Mouse (Mus musculus) left cerebral cortex, postnatal 14 days (tissue): ENCODE measurements around the gene Gpr146. TPM values are rescaled to one million over a fixed set of nuclear protein-coding genes. Genes with fewer than 3 reads are reported as not detected.

Experiments used
- DNase-seq, 2 experiments: peaks; one replicate each; pipeline ENCODE4 v3.0.0; 2021 to 2022; ENCODE audit warnings: low spot score in 2 of 2, mixed read lengths in 1 of 2
- intact Hi-C: fragments of 180-260 bp; cut with DNase I; formaldehyde crosslinking; loops from one replicate; pipeline ENCODE4 v1.15.1; 2025
- total RNA-seq, 2 experiments: library from RNA; stranded (reverse); gene quantifications; 2 replicates each; pipeline ENCODE4 v1.2.3; 2021

The Gpr146 gene
- total RNA-seq, 2 experiments from 2014 or later, result 11.0 to 11.3 TPM

DNA sequence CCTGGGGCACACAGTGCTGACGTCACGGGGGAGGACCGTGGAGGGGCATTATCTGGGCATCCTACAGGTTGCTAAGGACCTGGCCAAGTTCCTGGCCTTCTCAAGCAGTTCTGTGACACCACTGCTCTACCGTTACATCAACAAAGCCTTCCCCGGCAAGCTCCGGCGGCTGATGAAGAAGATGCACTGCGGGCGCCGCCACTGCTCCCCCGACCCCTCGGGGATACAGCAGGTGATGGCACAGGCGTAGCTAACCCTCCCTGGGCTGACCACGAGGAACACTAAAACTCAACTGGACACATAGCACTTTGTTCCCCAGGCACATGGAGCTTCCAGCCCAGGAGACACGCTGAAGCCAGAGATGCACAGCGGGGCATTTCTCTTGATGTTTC, 15.7 kb downstream of the Gpr146 start:
- no peak for DNase-seq
- intact Hi-C loops, result no loop called here

DNA sequence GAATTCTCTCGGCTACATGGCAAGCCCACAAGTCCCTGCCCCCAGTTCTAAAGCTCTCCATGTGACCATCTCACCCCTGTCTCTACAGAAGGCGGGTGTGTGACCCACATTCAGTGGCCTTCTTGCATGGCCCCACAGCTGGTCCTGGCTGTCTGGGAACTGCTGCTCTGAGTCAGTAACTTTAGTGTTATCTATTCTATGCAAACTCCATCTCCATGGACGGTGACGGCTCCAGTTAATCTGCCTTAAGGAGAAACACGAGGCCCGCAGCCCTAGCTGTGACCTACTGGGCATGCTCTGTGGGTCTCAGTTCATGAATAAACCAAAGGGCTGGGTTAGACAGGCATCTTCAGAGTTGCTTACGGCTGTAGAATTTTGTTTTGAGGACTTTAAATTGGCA, 16.9 kb downstream of the Gpr146 start:
- intact Hi-C loops, result no loop called here
- DNase-seq, result no peak

GRCm38 (mm10) chr5:139395528-139395927, 18.0 kb downstream of the Gpr146 start:
- no peak for DNase-seq

GRCm38 (mm10) chr5:139397359-139397916, 19.9 kb downstream of the Gpr146 start:
- no peak for DNase-seq
- intact Hi-C loops, result no loop called here

More at GRCm38 (mm10) chr5:139395528-139395927, 18.0 kb downstream of the Gpr146 start:
- intact Hi-C loops, result no loop called here

DNA sequence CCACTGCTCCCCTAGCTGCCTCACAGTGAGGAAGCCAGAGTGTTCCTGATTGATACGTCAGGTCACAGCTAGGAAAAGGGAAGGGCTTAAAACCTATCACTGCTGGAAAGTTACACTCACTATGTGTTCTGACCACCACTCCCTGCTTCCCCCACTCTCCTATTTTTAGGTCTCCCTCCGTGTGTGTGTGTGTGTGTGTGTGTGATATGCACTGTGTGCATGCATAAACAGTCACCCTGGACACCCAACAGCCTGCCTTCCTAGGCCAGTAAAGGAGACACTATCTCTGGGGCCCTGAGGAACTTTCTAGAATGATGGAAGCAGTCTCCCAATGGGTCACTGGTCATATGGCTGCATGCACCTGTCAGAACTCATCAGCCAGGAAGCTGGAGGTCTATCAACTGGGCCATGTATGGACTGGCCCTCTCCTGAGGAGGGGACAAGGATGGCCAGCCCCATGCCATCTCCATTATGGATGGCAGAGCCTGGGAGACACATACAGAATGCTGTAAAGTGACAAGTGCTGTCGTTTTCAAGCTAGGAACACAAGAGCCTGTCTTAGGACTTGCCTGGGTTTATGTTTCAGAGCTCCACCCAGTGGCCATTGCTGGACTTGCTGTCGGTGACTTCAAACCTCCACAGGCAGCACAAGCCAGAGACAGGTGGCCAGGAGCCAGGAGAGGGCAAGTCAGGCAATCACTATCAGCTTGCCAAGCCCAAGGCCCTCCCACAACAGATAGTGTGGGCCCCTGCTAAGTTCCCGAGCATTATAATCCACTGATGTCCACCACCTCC, 20.7 kb downstream of the Gpr146 start:
- peak; percentile 93 to 97 for DNase-seq
- intact Hi-C loops, result loop anchor here (2.0 kb wide), 1 partner anchor 33 kb away; no protein-coding TSS in a partner anchor

DNA sequence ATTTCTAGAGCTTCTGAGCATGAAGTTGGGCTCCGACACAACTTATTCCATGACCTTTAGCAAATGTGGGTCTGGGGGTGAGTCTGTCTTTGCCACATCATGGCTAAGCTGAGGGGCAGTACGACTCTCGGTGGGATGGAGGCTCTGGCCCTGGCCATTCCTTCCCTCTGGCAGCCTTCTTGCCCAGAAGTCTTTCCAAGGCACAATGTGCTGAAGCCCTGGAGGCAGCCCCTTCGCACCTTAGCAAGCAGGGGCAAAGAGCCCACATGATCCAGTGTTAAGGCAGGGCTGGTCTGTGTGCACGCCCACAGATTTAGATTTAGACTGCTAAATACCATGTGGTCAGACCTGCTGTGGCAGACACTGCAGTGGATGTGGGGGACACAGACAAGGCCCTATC, 21.3 kb downstream of the Gpr146 start:
- intact Hi-C loops, result loop anchor here (2.0 kb wide), 1 partner anchor 34 kb away; no protein-coding TSS in a partner anchor
- no peak for DNase-seq

DNA sequence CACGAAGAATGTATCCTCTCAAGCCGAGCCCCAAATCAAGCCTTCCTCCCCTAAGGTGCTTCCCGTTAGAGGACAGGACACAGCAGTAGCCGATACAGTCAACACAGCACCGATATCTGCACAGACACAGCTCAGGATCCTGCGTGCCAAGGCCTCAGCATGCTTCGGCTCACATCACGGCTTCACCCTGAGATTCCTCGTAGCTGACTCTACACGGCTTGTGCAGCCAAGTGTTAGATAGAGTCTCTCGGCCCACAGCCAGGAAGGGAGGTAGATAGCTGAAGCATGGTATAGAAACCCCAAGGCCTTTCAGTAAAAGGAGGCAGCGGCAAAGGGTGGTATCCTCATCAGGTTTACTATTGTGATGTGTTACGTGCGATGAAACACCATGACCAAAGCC, 22.5 kb downstream of the Gpr146 start:
- DNase-seq, result no peak
- intact Hi-C loops, result loop anchor here (2.0 kb wide), 1 partner anchor 35 kb away; no protein-coding TSS in a partner anchor

- intact Hi-C loops, result no loop called here
- no peak for DNase-seq
These were observed 24.6 kb downstream of the Gpr146 start for GRCm38 (mm10) chr5:139402106-139402505.

DNA sequence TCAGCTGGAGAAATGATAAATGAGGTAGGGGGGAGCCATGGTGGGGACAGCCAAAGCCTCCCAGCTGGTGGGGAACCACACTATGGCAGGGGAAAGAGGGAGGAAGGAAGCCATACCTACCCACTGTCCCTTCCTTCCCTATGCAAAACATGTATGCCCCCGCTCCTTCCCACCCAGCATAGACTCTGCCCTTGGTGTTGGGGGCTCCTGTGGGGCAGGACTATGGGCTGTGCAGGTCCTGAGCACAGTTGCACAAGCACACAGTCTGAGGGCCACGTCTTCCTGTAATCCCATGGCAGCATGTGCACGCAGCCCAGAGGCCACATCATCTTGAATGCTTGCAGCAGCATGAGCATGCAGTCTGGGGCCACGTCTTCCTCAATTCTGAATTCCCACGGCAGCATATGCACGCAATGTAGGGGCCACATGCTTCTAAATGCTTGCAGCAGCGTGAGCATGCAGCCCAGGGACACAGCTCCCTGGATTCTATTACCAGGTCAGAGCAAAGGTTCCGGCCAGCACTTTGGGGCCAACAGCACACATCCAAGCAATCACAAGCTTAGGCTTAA, 26.3 kb downstream of the Gpr146 start:
- intact Hi-C loops, result no loop called here
- no peak for DNase-seq

DNA sequence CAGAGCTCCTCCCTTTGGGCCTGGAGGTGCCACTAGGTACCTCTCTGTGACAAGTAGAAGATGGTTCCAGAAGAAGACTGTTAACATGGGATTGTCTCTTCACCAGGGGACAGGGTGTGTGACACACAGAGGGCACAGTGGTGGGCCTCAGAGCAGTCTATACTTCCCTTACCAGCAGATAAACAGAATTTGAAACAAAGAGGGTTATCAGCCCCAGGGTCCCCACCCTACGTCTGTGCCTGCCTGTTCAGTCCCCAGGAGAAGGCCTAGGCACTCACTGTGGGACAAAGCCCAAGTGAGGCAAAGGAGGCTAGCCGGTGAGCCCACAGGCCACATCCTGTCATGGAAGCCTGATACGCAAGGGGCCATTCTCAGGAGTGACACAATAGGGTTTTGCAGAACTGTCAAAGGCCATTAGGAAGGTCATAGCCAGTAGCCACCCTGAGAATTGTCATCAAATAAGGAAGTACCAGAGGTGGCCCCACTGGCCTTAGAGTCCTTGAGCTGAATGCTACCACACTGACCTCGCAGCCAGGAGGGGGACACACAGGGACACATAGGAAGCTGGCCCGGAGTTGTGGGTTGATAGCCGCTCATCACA, 27.4 kb downstream of the Gpr146 start, which contains the start of gene C130050O18Rik:
Gene C130050O18Rik, plus strand, starts transcription at position 480 of the 601 bp plus-strand sequence.
- intact Hi-C loops, result no loop called here

DNA sequence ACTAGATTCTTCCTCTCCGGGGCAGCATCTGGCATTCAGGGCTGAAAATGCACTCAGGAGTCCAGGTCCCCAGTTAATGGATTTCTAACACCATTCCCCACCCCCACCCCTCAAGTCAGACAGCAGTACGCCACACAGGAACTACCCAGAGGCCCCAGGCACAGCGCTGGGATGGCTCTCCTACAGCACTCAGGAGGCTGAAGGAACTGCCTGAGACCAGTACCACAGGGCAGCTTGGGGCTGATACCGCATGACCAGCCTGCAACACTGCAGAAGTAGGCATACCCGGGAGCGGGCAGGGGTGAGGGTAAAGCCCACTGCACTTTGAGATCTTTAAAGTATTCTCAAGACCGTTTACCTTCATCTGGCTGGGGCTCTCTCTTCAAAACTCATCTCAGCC, 28.0 kb downstream of the Gpr146 start:
- intact Hi-C loops, result no loop called here
- no peak for DNase-seq

More for the DNA sequence above, 27.4 kb downstream of the Gpr146 start, which contains the start of gene C130050O18Rik:
- DNase-seq, result no peak

DNA sequence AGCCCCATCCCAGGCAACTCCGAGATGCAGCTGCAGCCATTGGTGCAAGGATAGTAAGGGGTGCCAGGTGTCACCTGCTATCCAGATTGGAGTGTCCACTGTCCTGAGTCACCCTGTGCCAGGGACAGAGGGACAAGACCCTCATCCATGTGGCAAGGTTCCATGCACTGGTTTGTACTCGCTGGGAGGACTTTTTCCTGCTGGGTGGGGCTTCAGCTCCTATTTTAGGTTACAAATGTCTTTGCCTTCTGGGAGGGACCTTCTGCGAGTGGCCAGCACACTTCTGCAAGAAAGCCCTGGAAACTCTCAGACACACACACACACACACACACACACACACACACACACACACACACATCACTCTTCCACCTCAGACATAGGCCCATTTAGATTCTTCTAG, 28.5 kb downstream of the Gpr146 start:
- DNase-seq, result no peak
- intact Hi-C loops, result no loop called here

DNA sequence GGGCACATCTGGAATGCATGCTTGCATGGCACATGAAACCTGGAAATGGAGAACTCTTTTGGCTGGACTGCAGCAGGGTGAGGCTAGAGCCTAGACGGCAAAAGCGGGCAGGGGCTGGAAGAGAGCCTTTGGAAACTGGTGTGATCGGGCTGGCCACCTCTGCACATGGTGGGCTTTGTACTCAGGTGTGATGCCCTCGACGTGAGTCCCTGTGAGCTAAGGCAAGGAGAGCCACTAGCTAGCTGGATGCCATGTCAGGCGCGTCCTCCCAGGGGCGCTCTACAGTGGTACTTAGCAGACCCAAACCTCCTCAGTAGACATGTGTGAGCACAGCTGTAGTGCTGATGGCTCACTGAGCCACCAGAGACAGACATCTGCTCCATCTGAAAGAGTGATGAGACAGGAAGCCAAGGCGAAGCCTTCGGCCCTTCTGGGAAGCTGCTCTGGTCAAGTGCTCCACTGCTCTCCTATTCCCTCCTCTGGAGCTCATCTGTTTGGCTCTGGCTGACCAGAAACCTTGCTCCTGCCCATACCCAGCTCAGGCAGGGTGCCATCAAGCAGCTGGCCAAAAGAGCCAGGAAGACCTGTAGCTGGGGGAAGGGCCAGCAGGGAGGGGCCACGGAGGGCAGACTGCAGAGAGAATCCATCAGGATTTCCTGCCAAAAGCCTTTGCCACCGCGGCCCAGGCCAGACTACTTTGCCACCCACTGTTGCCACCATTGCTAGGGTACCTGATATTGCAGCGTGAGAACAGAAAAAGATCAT, 29.8 kb downstream of the Gpr146 start:
- intact Hi-C loops, result no loop called here

GRCm38 (mm10) chr5:139408511-139408910, 31.0 kb downstream of the Gpr146 start:
- DNase-seq, result peak; percentile 49 to 62
- intact Hi-C loops, result no loop called here

More for the DNA sequence above, 29.8 kb downstream of the Gpr146 start:
- no peak for DNase-seq

GRCm38 (mm10) chr5:139409412-139409811, 31.9 kb downstream of the Gpr146 start:
- DNase-seq, result no peak
- intact Hi-C loops, result no loop called here

GRCm38 (mm10) chr5:139410056-139410455, 32.6 kb downstream of the Gpr146 start:
- intact Hi-C loops, result no loop called here

GRCm38 (mm10) chr5:139411117-139411516, 33.6 kb downstream of the Gpr146 start:
- intact Hi-C loops, result no loop called here
- DNase-seq, result no peak

More at GRCm38 (mm10) chr5:139410056-139410455, 32.6 kb downstream of the Gpr146 start:
- no peak for DNase-seq

- no peak for DNase-seq
- intact Hi-C loops, result no loop called here
These were observed 34.3 kb downstream of the Gpr146 start for GRCm38 (mm10) chr5:139411665-139412314.

DNA sequence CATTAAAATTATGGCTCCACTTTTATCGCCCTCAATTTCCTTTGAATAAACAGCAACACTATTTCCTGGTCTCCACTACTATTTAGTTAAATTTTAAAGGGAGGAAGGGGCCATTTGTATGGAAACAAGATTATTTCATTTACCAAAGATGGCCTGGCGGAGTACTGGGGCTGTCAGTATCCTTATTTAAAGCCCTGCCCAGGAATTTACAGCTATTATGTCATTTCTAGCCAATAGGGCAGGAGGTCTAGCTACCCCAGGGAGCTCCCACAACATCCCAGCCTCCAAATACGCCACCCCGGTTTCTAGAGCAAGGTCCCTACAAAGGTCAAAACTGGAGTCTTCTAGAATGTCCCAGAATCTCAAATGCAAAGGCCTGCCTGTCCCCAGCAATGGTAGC, 36.0 kb downstream of the Gpr146 start:
- intact Hi-C loops, result no loop called here

More for the DNA sequence above, 36.0 kb downstream of the Gpr146 start:
- no peak for DNase-seq
